Mouse (Mus musculus) c-Kit-negative CD71-positive TER-119-positive erythroid progenitor cells, embryonic 14.5 days (primary cell): ENCODE measurements at regions not wholly inside any gene's neighbourhood (a gene's known extent, or its start where the extent isn't known, plus 50 kb on each side); places are given as distances from the start of the nearest gene placed in this dataset.

Experiments
- DNase-seq: peaks from one replicate; pipeline ENCODE4 v3.0.0-alpha.2; 2013; ENCODE audit warnings: low read depth, low spot score

- DNase-seq = no peak
Measured at GRCm38 (mm10) chr3:52929827-52930605, 87.0 kb downstream of the Cog6 start.

- no peak for DNase-seq
Measured at GRCm38 (mm10) chr3:52927361-52927841, 89.6 kb downstream of the Cog6 start.

GRCm38 (mm10) chr3:52926549-52926948, 90.5 kb downstream of the Cog6 start:
- no peak for DNase-seq

- peak; percentile 4 for DNase-seq
Measured at GRCm38 (mm10) chr3:52925223-52925622, 91.8 kb downstream of the Cog6 start.

- DNase-seq = no peak
Measured at GRCm38 (mm10) chr3:52924631-52925030, 92.4 kb downstream of the Cog6 start.

- no peak for DNase-seq
Measured at GRCm38 (mm10) chr3:52923824-52924559, 93.0 kb downstream of the Cog6 start.

- no peak for DNase-seq
Measured at GRCm38 (mm10) chr3:52922411-52922810, 94.6 kb downstream of the Cog6 start.

GRCm38 (mm10) chr3:52906823-52907564, 110.0 kb downstream of the Cog6 start:
- no peak for DNase-seq

- DNase-seq = no peak
Measured at GRCm38 (mm10) chr3:52904028-52904427, 113.0 kb downstream of the Cog6 start.

GRCm38 (mm10) chr3:52897665-52898064, 119.4 kb downstream of the Cog6 start:
- no peak for DNase-seq

GRCm38 (mm10) chr3:52896462-52896861, 120.6 kb downstream of the Cog6 start:
- no peak for DNase-seq

- DNase-seq = no peak
Measured at GRCm38 (mm10) chr3:52895751-52896150, 121.3 kb downstream of the Cog6 start.

GRCm38 (mm10) chr3:52894812-52895211, 122.2 kb downstream of the Cog6 start:
- DNase-seq = no peak

GRCm38 (mm10) chr3:52889156-52889715, 127.8 kb downstream of the Cog6 start:
- DNase-seq = no peak

- DNase-seq = no peak
Measured at GRCm38 (mm10) chr3:52881981-52882380, 135.1 kb downstream of the Cog6 start.

- DNase-seq = no peak
Measured at GRCm38 (mm10) chr3:52881139-52881538, 135.9 kb downstream of the Cog6 start.

GRCm38 (mm10) chr3:52879700-52880099, 137.3 kb downstream of the Cog6 start:
- no peak for DNase-seq

- no peak for DNase-seq
Measured at GRCm38 (mm10) chr3:52878334-52878733, 138.7 kb downstream of the Cog6 start.

- DNase-seq = no peak
Measured at GRCm38 (mm10) chr3:52872260-52872659, 144.8 kb downstream of the Cog6 start.

GRCm38 (mm10) chr3:52863146-52863849, 153.7 kb downstream of the Cog6 start:
- DNase-seq = no peak

GRCm38 (mm10) chr3:52862026-52862425, 155.0 kb downstream of the Cog6 start:
- DNase-seq = no peak
